Mouse (Mus musculus): ENCODE data around the gene Frmd4b.
A peak's percentile ranks its signal among the peaks of the same experiment; 100 is the strongest.

The Frmd4b gene

DNA sequence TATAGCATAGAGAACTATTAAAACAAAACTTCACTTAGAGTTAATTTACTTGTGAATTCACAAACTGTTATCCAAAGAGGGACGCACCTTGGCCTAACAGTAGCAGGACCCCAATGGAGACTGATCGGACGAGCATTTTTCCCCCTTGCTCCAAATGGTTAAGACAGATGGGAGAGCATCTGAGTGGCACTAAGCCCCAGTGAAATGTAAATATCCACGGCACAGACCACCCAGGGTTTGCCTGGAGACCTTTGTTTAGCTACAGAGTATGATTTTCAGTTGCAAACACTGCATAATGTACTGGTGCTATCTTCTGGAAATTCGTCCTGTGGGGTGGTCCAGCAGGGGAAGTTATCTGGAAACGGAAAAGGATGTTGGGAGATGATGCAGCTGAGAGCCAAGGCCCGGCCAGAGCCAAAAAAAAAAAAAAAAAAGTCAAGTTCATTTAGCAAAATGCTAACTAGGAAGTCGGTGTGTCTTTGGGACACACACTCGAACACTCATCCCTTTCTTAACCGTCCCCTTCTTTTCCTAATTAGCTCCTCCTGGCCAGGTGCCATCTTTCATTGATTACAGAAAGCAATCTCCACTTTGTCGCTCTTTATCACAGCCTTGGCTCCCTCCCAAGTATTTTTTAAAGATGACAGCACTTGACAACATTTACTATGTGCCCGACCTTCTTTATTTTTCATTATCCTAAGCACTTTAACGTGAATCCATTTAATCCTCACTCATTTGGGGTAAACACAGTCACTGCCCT, 95.9 kb downstream of the Frmd4b start:
- DNase-seq (ENCODE audit: low spot score in 2 of 2) = no peak

DNA sequence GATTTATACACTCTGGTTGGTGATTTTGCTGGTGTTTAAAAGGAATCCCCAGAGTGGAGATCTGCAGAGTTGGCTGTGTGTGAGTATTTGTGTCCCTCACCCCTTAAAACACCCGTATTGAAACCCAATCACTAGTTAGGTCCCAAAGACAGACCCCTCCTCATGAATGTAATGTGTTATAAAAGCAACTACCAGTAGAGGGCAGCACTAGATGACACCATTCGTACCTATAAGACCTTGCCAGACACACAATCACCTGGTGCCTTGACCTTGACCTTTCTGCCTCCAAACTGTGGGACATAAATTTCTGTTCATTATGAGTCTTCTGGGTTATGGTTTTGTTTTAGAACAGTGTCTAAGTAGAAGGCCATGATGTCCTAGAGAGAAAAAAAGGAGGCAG, 96.8 kb downstream of the Frmd4b start:
- DNase-seq (ENCODE audit: low spot score in 2 of 2) = no peak

DNA sequence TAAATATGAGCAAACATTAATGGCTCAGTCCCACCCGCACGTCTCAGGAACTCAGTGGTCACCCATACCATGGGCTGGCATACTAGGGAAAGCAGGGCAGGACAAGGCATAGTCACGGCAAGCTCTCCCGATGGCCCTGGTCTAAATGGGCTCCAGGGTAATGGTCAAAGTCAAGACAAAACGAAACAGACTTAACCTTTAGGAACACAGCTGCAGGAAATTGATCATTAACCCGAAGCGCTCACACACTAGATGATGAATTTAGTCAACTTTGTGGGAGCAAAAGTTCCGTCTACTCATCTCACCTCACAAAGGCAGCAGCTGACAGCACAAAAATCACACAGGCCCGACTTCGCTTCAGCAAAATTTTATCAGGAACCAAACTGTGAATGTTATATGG, 97.8 kb downstream of the Frmd4b start:
- DNase-seq (ENCODE audit: low spot score in 2 of 2) = no peak

DNA sequence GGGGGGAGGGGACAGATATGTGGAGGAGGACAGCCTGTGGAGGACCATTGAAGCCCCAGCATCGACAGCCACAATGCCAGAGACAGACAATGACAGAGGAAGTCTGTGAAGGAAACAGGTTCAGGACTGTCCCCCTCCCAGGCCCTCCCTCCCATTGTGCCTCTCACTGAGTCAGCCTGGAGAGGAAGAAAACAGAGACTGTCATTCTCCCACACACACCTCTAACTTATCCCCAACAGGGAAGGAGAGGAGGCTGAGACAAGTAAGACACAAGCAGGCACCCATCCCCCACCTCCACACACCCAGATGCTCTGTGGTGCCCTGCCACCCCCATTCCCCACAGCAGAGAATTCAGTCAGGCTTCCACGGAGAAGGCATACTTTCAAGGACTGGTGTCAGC, 98.9 kb downstream of the Frmd4b start:
- no peak for DNase-seq (ENCODE audit: low spot score in 2 of 2)

DNA sequence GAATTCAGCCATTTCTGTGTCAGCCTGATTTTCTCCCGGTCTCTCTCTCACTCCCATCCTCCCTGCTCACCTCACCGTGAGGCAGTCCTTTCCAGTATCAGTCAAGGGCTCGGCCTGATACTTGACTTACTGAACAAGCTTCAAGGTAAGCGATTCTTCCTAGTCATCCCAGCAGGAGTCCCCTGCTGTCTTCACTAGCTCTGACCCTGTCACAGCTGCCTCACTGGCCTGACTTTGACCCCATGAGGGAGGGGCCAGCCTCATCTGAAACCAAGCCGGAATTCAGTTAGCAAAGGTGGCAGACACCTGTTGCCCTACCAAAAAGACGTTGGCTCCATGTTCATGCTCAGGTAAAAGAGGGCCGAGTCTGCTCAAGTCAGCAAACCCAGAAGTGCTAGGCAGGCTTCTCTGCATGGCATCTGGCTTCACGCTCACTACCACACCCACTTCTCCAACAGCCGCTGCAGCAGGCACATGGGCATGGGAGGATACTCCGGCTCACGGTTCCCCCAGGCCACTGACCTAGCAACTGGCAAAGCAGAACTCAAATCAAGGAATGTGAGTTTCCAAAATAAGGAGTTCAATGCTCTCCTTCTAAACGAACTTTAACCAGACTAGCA, 99.6 kb downstream of the Frmd4b start:
- no peak for DNase-seq (ENCODE audit: low spot score in 2 of 2)

DNA sequence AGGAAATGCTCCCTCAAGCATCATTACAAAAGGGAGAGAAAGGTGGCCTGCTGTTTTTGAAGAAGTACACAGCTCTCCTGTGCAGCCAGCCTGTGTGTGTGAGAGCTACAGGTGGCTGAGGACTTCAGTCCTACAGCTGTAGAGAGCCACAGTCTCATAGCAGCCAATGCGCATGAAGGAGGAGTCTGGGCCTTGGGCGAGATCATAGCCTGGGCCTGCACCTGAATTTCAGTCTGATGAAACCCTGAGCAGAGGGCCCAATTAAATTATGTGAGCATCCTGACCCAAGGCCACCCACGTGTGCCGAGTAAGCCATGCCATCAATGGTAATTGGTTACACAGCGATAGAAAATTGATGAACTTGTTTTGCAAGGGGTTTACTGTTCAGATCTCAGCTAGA, 100.4 kb downstream of the Frmd4b start:
- DNase-seq (ENCODE audit: low spot score in 2 of 2) = no peak

DNA sequence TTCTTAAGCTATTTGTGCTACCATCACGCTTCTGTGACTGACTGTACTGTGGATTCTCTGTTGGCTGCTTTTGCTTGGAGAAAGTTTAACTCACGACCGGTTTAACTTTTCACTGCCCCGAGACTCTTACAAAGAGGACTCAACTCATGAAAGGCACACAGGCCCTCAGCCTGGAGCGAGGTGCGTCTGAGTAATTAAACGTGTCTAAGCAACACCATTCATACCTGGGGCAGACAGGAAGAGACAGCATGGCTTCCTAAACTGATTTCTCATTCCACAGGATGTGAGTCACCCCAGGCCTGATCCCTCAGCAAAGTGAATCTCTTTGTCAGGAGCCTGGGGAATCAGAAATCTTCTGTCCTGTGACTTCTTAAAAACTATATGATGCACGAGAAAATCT, 106.6 kb downstream of the Frmd4b start:
- no peak for DNase-seq (ENCODE audit: low spot score in 2 of 2)

DNA sequence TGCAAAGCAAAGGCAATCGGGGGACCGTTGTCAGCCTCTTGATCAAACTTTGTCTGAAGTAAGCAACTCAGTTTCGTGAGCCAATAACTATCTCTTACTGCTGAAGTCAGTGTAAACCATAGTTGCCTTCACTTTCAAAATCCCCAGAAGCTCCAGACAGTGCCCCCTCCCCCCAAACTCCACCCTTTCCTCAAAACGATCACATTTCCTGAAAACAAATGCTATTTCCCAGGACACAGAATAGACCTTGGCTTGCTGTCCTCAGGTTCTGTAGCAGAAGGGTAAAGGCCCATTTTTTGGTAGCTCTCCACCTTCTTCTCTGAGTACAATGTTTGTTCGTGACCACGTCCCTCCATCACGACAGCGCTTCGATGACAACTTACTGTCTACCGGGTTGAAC, 107.9 kb downstream of the Frmd4b start:
- no peak for DNase-seq (ENCODE audit: low spot score in 2 of 2)

DNA sequence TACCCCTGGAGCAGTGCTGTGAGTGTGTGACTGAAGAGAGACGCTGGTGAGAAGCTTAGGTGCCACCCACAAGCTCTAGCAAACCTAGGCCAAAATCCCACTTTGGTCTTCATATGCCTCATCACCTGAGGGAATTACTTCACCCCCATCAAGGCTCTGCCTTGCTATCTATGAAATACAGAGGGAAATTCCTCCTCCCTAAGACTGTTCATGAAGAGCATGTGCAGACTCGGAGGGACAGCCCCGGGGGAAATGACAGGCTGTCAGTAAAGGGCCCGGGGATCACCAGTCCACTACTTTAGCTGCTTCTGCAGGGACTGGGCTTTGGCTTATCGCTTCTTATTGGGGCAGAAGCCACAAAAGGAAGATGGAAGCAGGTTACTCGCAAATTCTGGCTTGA, 108.9 kb downstream of the Frmd4b start:
- no peak for DNase-seq (ENCODE audit: low spot score in 2 of 2)

DNA sequence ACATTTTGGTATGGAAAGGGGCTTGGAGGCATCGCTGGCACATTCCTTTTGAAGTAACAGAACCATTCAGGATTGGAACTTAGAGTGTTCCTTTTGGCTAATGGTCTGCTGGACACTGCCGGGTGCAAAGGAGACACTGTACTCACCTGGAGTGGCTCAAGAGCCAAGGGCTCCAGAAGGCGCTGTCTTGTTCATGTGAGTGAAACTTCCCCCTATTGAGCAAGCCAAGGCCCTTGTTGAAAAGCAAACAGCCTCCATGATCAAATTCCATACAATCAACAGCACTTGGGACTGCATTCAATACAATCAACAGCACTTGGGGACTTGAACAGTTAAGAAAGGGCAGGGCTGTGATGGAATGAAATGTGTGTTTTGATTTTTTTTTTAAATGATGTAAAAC, 109.4 kb downstream of the Frmd4b start:
- no peak for DNase-seq (ENCODE audit: low spot score in 2 of 2)

DNA sequence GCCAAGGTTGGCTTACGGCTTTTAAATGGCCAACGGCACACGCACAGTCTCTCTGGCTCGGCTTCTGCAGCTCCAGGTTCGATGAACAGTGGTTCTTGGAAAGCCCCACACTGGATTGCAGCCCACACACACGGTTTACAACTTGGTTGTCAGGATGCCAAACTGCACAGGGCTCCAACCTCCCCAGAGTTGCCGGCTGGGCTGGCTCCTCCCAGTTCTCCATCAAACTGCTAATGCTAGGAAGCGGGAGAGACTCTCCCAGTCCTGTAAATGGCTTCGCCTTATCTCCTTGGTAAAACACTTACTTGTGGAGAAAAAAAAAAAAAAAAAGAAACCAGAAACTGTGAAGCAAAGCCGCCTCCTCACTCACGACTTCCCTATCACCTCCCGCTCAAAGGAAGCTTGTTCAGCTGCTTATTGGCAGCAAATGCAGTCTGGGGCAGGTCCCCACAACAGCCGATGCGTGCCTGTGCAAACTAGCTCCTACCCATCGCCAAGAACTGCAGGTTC, 111.1 kb downstream of the Frmd4b start:
- DNase-seq (ENCODE audit: low spot score in 2 of 2) = peak; percentile 70 to 73

DNA sequence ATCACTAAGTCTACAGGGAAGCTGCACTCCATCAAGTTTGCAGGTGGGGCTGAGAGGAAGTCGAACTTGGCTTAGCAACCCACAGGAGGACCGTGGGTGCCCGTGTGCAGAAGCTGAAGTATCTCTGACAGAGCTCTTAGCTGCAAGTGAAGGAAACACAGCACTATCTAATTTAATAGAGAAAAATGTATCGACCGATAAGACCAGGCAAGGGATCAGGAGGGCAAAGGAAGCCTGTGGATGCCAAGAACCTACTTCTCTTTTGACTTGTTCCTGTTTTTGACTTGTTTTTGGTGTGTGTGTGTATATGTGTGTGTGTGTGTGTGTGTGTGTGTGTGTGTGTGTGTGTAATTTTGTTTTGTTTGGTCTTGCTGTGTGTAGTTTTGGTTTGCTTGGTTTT, 112.7 kb downstream of the Frmd4b start:
- DNase-seq (ENCODE audit: low spot score in 2 of 2) = no peak

DNA sequence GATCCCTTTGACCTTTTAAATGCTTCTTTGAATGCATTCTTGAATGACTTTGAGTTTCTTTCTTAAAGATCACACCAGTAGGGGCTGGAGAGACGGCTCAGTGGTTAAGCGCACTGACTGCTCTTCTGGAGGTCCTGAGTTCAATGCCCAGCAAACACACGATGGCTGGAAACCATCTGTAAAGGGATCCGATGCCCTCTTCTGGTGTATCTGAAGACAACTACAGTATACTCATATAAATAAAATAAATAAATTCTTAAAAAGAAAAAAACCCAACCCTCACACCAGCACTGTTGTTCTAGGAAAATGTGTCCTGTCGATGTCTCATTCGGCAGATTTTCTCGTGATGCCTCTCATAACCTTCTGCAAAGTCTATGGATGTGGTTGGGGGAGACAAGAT, 116.3 kb downstream of the Frmd4b start:
- no peak for DNase-seq (ENCODE audit: low spot score in 2 of 2)

DNA sequence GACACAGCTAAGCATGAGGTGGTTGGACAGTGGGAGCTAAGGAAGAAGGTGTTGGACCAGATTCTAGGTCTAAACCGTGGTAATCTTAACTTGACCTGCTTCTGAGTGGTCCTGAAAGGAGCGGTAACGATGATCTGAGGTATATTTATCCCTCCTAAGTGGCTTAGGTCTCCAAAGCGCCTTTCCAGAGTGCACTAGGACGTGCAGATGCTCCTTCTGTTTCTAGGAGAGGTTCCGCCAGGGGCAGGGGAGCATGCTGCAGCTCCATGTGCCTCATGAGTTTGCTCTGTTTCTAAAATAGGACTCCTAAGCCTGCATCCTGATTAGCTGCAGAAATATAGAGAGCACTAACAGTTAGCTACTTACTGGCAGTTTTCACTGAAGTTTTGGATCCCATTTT, 117.1 kb downstream of the Frmd4b start:
- no peak for DNase-seq (ENCODE audit: low spot score in 2 of 2)

DNA sequence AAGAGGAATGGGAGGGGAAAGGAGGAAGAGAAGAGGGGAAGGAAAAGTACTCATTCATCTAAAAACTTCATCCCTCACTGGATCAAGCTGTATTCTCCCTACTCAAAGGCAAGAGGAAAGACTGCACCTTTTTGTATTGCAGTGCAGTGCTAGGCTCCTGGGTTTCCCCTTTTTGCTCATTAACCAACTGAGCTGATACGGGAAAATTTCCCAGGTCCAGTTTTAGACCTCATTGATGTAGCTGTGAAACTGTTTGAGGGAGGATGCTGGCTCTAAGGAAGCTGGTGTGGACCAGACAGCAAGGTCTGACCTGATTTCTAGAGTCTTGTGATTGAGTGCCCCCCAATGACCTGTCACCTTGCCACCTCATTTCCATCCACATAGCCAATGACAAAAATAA, 121.3 kb downstream of the Frmd4b start:
- no peak for DNase-seq (ENCODE audit: low spot score in 2 of 2)

DNA sequence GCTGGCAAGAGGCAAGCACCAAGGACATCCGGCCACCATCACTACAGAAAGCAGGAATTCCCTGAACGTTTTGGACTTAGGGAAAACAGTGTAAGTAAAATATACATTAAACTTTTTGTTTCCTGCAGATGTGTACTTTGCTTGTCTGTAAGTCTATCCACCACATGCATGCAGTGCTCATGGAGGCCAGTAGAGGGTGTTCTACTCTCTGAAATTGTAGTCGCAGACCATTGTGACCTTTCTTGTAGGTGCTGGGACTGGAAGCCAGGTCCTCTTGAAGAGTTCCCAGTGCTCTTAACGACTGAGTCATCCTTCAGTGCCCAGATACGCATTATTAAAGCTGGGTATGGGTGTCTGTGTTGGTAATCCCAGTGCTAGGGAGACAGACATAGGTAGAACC, 126.3 kb downstream of the Frmd4b start:
- no peak for DNase-seq (ENCODE audit: low spot score in 2 of 2)

DNA sequence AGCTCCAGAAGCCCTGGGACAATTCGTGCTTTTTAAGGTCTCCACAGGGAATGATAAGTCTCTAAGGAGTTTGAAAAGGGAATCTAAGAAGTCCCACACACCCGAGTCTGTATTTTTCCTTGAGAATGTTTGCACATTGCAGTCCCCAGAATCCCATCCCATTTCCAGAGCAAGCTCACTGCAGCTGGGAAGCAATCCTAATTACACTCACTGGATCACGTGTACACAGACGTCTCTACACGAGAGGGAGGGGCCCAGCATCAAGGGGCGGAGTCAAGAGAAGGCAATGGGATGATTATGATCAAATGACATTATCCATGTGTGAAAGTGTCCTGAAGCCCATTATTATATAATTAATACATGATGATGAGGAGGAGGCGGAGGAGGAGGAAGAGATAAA, 128.5 kb downstream of the Frmd4b start:
- no peak for DNase-seq (ENCODE audit: low spot score in 2 of 2)

DNA sequence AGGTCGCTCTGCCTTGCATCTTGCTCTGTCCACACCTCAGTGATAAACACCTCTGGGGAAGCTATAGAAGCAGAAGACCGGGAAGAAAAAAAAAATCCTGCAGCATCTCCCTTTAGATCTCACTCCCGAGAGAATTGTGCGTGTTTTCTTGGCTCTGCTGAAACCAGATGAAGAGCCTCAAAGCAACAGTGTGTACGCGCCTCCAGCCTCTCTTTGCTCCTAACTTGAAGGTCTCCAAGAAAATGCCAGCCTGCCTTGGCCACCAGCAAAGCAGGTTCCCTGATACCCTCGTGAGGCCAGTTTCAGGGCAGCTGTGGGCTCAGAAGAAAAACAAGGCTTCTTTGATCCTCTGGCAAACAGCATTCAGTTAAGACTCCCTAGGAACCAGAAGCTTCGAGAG, 129.1 kb downstream of the Frmd4b start:
- no peak for DNase-seq (ENCODE audit: low spot score in 2 of 2)

DNA sequence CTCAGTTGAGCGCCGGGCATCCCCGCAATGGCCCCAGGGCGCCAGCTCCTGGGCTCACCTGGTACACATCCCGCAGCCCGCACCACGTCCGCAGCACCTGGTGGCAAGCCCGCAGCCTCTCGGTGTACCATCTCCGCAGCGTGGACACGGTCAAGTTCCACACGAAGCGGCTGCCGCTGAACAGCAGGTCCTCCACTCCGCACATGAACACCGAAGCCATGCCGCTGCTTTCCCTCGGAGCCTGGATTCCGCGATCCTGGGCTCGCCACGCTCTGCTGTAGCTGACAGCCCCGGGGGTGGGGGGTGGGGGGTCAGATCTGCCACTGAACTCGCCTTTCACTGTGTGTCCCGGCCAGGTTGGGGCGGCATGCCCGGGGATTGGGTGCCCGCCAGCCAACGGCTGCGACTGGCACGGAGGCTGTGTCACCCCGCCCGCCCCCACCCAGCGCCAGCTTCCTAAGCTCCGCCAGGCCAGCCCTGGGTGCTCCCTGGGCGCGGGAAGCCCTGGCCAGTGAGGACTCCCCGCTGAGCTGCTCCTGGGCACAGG, 129.7 kb downstream of the Frmd4b start:
- DNase-seq (ENCODE audit: low spot score in 2 of 2) = peak; percentile 60 to 61

DNA sequence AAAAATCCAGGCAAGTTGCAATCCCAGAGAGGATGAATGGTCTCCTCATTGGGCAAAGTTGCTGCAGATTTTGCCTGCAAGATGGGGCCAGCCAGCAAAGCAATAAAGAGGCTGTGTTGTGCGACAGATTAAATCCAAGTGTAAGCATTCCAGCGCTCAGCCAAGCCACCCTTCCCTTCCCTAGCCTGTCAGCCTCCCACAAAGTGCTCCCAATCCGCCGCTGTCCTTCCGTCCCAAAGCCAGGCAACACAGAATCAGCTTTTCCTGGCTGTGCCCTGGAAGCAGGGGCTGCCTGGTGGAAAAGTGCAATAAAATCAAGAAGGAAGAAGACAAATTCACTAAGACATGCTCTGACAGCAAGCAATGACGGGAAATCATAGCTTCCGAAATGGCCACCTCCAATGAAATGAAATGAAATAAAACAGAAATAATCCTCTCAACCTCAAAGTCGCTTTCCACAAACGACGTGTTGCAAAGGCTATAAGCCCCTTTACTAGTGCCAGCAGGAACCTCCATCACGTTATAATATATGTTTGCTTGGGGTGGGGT, 130.5 kb downstream of the Frmd4b start:
- DNase-seq (ENCODE audit: low spot score in 2 of 2) = no peak

DNA sequence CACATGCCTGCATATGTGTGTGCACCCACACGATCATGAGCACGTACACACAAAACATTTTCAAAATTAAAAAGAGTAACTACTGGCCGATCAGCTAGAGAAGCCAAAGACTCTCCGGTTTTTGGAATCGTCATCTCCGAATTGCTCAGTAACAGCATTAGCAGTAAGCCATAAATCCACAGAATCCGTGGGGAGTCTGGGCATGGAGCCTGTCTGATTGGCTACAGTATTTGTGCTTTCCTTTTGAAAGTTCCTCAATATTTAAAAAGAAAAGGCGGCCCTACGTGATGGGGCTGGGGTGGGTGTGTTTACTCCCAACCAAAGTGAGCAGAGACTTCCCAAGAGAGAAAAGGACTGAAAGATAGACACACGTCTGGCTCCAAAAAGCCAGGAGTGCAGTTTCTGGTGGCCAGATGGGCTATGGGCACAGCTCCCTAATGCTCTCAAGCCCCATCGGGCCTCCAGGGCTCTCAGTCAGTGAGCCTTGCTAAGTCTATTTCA, 131.4 kb downstream of the Frmd4b start:
- DNase-seq (ENCODE audit: low spot score in 2 of 2) = no peak

DNA sequence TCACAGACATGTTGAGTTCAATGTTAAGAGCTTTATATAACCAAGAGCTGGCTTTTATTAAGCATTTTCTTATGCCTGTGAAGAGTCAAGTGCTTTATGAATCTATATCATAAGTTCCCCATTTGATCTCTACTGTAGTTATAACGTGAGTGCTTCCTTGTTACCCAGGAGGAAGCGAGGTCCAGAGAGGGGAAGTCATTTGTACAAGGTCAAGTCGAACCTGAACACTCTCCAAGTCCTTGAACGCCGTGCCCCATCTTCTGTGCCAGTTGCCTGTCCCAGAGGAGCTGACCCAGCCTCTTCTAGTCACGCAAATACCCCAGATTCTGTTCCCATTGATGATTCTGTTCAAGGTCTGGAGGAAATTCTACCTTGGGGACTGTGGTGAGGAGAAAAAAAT, 135.4 kb downstream of the Frmd4b start:
- DNase-seq (ENCODE audit: low spot score in 2 of 2) = no peak
